Mouse (Mus musculus): ENCODE measurements around the gene Elmo1.

DNA sequence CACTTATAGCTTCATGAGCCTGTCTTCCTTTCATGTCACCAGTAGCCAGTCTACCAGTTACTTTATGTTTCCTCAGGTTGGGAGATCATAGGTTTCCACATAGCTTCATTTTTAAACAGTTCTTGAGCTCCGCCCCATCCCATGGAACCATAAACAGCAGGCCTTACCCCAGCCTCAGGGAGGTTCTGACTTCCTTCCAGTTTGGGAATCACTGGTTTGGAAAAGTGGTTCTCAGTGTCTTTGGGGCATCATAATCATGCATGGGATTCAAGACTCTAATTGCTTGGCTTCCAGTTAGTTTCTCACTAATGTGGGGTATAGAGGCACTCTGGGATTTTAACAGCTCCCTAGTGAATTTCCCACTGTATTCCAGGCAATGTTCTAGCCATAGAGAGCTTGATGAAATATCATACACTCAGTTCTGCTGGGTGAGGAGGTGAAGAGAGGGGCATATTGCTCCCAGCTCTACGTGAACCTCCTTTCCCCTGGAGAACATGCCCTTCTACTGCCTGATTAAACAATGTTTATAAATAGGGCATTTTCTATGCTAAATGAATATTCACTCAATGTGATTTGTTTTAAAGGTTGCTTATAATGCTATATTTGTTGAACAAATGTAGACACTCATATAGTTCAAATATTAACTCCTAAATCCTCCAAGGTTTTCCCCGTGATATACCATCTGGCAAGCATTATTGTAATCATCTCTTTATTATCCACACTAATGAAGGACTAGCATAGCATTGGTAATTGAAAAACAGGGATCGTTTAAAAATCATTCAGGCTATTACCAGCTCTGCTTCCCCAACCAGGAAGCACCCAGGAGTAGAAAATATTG lies 244.9 kb downstream of the Elmo1 start:
- TF ChIP-seq CTCF (IDR thresholded peaks at IDR 0.05; ENCODE audit: low read depth, low read length) (no peak), TAL1 (conservative IDR thresholded peaks at IDR 0.05; ENCODE audit: low read depth, low read length) (no peak), POLR2AphosphoS5 (IDR thresholded peaks at IDR 0.05; ENCODE audit: insufficient replicate concordance, low read depth, low read length) (no peak), GATA1 (IDR thresholded peaks at IDR 0.05; ENCODE audit: borderline replicate concordance, low read length) (no peak), GATA2 (IDR thresholded peaks at IDR 0.05; ENCODE audit: borderline replicate concordance, low read depth, low read length) (no peak)
